Mouse (Mus musculus) C3H10T1/2 (cell line): ENCODE data around the gene Slc9a3r2. TPM values are rescaled to one million over a fixed set of nuclear protein-coding genes. Genes with fewer than 3 reads are reported as not detected.

Experiments
- polyA plus RNA-seq, 2 experiments: library from polyadenylated mRNA; unstranded; fragments of >200 nt; fragmentation: generic; extraction: Trizol; gene quantifications; one replicate each; pipeline ENCODE4 v1.2.1; 2012; ENCODE audit warnings: missing spikeins in 2 of 2

Slc9a3r2 gene
- 10 to 100 TPM in 1 of 2 experiments, 1 to 10 TPM in 1; 2.8 to 26.5 TPM for polyA plus RNA-seq

DNA sequence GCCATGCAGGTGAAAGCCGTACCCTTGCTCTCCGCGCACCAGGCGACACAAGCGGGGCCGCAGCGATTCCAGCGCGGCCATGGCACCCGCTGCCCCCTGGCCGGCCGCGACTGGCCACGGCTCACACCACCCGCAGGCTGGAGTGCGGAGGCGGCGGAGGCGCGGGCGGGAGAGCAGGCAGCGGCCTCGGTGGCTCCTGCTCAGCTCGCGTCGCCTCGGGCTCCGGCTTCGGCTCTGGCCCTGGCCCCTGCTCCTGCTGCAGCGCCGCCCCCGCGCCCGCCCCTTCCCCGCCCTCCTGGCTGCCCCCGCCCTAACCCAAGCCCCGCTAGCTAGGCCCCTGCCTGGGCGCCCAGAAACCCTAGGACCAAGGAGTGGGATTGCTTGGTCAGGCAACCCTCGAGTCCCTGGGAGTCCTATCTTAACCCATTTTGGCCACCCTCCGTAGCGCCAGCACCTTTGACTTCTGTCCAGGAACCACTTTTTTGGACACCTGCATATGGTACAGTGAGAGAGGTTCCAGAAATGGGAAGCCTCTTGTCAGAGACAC, at the start of gene Slc9a3r2:
Gene Slc9a3r2 (minus strand): TSS at position 258 of the 547 bp plus-strand sequence.

DNA sequence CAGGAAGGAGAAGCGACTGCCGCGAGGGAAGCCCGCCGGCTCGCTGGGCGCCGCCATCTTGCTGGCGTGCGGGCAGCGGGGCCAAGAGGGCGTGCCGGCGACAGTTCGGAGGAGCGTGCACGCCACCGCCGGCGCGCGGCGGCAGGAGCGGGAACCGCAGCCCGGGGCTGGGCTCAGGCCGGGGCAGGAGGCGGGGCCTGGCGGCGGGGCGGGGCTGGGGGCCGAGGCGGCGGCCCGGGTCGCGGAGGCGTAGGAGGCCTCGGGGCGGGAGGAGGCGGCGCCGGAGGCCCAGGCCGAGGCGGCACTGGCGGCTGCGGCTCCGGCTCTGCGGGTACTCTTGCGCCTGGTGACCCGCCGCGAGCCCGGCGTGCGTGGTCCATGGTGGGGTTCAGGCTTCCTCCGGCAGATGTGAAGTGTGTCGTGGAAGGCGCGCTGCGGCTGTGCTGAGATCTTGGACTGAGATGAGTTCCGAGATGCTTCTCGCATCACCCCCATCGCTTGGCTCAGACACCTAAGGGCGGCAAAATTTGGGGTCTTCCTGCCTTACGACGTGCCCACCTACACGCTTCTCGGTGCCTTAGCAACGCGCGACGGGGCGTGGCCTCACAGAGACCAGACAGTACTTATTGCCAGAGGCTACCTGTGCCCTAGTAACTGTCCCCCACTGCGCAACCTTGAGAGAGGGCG, 46.0 kb upstream of the Slc9a3r2 start, which contains the start of the genes Gfer and Noxo1:
Gene Gfer (minus strand): TSS at position 146 of the 687 bp plus-strand sequence.
Gene Noxo1 (plus strand): TSS at position 224 of the 687 bp plus-strand sequence.

DNA sequence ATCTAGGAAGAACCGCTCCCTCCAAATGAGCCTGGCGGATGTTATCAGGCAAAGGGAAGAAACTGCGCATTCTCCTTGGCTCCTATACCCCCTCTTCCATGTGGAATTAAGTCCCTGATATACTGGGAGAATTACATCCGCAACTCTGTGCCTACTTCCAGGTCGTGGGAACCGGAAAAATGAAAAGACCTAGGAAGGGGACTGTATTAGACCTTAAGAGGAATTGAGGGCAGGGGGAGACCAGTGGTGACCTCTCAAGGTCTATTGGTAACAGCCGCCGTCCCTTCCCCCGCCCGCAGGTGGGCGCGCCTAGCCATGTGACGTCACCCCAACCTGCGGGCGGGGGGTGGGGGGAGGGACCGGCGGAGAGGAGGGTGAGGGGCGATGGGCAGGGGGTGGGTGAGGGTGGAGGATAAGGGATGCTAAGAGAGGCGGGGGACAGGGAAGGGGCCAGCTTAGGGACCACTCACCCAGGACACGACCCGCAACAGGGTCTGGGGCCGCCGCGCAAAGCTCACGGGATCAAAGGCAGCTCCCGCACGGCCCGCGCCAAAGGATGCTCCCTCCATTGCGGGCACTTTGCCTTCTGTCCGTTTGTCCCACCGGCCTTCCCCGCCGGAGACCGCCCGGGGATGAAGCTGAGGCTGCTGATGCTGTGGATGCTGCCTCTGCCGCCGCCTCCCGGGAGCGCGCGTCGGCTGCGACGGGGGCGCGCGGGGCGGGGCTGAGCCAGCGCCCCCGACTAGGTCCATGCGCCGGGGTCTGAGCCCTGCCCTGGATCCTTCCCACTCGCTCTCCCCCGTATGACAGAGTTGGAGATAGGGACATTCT, 39.3 kb upstream of the Slc9a3r2 start, which contains the start of gene Syngr3:
Gene Syngr3 (minus strand): TSS at position 705 of the 831 bp plus-strand sequence.

DNA sequence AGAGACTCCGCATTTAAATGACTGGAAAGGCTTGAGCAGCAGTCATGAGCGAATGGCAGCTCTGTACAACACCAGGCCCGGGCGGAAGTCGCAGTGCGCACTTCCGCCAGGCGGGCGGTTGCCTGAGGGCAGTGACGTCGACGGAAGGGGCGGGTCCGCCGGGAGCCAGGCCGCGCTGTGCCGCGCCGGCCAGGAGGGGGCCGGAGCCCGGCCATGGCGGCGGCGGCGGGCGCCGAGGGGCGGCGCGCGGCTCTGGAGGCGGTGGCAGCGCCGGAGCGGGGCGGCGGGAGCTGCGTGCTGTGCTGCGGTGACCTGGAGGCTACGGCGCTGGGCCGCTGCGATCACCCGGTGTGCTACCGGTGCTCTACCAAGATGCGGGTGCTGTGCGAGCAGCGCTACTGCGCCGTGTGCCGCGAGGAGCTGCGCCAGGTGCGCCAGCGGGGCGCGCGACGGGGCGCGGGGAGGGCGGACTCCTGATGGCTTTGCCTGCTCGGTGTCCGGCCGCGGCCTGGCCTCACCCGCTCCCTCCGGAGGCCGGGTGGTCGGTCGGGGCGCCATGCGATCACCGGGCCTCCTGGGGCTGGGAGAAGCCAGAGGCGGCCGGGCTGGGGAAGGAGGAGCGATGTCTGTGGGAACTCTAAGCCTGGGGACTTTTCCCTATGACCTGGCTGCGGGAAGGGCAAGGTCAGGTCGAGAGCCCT, 19.6 kb upstream of the Slc9a3r2 start, which contains the start of gene Zfp598:
Gene Zfp598 (plus strand): TSS at position 143 of the 701 bp plus-strand sequence.

DNA sequence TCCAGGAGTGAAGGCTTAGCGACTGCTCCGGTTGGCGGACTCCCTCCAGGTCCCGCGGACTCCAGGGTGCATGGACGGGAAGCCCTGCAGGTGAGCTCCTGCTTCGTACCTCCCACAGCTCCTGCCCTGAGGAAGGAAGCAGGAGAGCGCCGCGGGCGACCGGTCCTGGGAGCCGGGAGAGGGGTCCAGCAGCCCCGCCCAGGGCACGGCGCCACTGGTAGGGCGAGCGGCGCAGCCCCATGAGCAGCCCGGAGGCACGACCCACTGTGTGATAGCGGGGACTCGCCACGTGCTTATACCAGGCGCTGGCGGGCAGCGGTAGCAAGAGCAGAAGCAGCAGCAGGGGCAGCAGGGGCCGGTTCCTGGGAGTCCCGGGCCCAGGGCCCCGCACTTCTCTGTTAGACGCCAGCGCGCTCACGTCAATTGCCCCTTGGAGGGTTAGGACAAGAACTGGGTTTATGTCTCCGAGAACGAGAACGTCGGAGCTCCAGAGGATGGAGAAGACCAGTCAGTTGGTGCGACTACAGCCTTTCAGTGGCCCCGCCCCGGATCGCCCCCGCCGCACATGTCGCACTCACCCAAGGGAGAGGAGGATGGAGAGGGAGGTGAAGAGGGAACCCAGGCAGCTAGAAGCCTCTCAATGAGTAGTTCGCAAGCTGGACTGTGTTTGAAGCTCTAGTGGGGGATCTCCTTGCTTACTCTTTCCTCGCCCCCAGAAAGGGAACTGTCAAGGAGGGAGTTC, 8.1 kb upstream of the Slc9a3r2 start, which contains the start of gene Npw:
Gene Npw (minus strand): TSS at position 441 of the 742 bp plus-strand sequence.

DNA sequence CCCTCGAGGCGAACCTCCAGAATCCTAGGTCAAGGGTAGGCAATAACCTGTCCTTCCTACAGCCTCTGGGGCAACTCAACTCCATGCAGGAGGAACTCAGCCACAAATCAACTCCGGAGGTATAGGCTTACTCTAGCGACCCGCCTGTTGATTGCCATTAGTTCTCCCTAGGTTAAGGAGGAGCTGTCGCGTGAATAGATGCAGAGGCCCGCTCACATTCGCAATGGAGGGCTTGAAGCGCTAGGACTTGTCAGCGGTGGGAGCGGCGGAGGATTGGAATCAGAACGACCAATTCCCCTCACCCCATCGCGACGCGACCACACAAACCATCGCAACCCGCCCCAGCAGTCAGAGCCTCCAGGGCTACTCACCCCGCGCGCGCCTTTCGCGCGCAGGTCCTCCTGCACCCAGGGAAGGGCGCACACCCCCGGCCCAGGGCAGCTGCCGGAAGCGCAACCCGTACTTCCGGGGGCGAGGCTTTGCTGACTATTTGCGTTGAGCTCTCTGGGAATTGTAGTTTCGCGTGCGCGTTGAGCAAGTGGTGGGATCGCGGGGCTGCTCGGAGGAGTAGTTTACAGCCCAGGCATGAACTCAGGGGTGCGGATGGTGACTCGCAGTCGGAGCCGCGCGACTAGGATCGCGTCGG, 17.8 kb downstream of the Slc9a3r2 start, which contains the start of the genes Tsc2 and Nthl1:
Gene Tsc2 (minus strand): TSS at position 464 of the 646 bp plus-strand sequence.
Gene Nthl1 (plus strand): TSS at position 514 of the 646 bp plus-strand sequence.

Other genes starting within 250 kb of the Slc9a3r2 start
- gene Rnps1, start 235.8 kb downstream of the Slc9a3r2 start, polyA plus RNA-seq, result 10 to 100 TPM; 74.1 to 82.9 TPM
- 100 to 1,000 TPM in 1 of 2 experiments, 10 to 100 TPM in 1; 64.8 to 150 TPM for gene Eci1, start 223.7 kb downstream of the Slc9a3r2 start, polyA plus RNA-seq
- gene Dnase1l2, start 207.2 kb downstream of the Slc9a3r2 start, polyA plus RNA-seq, result 1 to 10 TPM in 1 of 2 experiments, under 1 TPM in 1; 0.20 to 3.1 TPM
- gene E4f1, start 180.0 kb downstream of the Slc9a3r2 start, polyA plus RNA-seq, result 10 to 100 TPM in 1 of 2 experiments, 1 to 10 TPM in 1; 9.2 to 27.4 TPM
- 10 to 100 TPM; 31.3 to 84.9 TPM for gene Pgp, start 179.9 kb downstream of the Slc9a3r2 start, polyA plus RNA-seq
- under 1 TPM; 0.07 to 0.13 TPM for gene Bricd5, start 176.4 kb downstream of the Slc9a3r2 start, polyA plus RNA-seq
- gene Mlst8, start 171.2 kb downstream of the Slc9a3r2 start, polyA plus RNA-seq, result 10 to 100 TPM; 11.5 to 32.9 TPM
- gene Caskin1, start 161.7 kb downstream of the Slc9a3r2 start, polyA plus RNA-seq, result under 1 TPM; 0.26 to 0.51 TPM
- gene Traf7, start 122.4 kb downstream of the Slc9a3r2 start, polyA plus RNA-seq, result 100 to 1,000 TPM in 1 of 2 experiments, 10 to 100 TPM in 1; 68.5 to 103 TPM
- under 1 TPM; 0.11 to 0.22 TPM for gene Rab26, start 116.1 kb downstream of the Slc9a3r2 start, polyA plus RNA-seq
- 10 to 100 TPM in 1 of 2 experiments, 1 to 10 TPM in 1; 6.9 to 98.9 TPM for gene Pkd1, start 100.5 kb downstream of the Slc9a3r2 start, polyA plus RNA-seq
- gene Tsc2, start 17.7 kb downstream of the Slc9a3r2 start, polyA plus RNA-seq, result 100 to 1,000 TPM in 1 of 2 experiments, 10 to 100 TPM in 1; 78.3 to 110 TPM
- 10 to 100 TPM; 27.3 to 51.1 TPM for gene Nthl1, start 17.6 kb downstream of the Slc9a3r2 start, polyA plus RNA-seq
- not detected for gene Npw, start 8.1 kb upstream of the Slc9a3r2 start, polyA plus RNA-seq
- 10 to 100 TPM; 14.9 to 24.2 TPM for gene Zfp598, start 19.4 kb upstream of the Slc9a3r2 start, polyA plus RNA-seq
- under 1 TPM; 0.14 to 0.27 TPM for gene Syngr3, start 39.6 kb upstream of the Slc9a3r2 start, polyA plus RNA-seq
- gene Gfer, start 45.8 kb upstream of the Slc9a3r2 start, polyA plus RNA-seq, result 10 to 100 TPM; 40.0 to 84.5 TPM
- gene Noxo1, start 45.9 kb upstream of the Slc9a3r2 start, polyA plus RNA-seq, result 1 to 10 TPM; 1.9 to 6.3 TPM
- 100 to 1,000 TPM in 1 of 2 experiments, 10 to 100 TPM in 1; 28.8 to 116 TPM for gene Tbl3, start 57.3 kb upstream of the Slc9a3r2 start, polyA plus RNA-seq
- 1 to 10 TPM; 2.0 to 2.2 TPM for gene Rnf151, start 67.7 kb upstream of the Slc9a3r2 start, polyA plus RNA-seq
- gene Rps2, start 67.8 kb upstream of the Slc9a3r2 start, polyA plus RNA-seq, result 100 to 1,000 TPM; 451 to 471 TPM
- 100 to 1,000 TPM; 438 to 576 TPM for gene Ndufb10, start 74.2 kb upstream of the Slc9a3r2 start, polyA plus RNA-seq
- gene Rpl3l, start 77.5 kb upstream of the Slc9a3r2 start, polyA plus RNA-seq, result not detected
- 100 to 1,000 TPM in 1 of 2 experiments, 10 to 100 TPM in 1; 99.5 to 155 TPM for gene Msrb1, start 86.3 kb upstream of the Slc9a3r2 start, polyA plus RNA-seq
- under 1 TPM; 0.02 to 0.04 TPM for gene Hs3st6, start 102.7 kb upstream of the Slc9a3r2 start, polyA plus RNA-seq
- gene Meiob, start 154.0 kb upstream of the Slc9a3r2 start, polyA plus RNA-seq, result not detected
- 10 to 100 TPM; 29.5 to 54.2 TPM for gene Hagh, start 189.8 kb upstream of the Slc9a3r2 start, polyA plus RNA-seq
- 10 to 100 TPM in 1 of 2 experiments, 1 to 10 TPM in 1; 2.4 to 14.2 TPM for gene Fahd1, start 200.0 kb upstream of the Slc9a3r2 start, polyA plus RNA-seq
- gene Igfals, start 215.7 kb upstream of the Slc9a3r2 start, polyA plus RNA-seq, result 1 to 10 TPM in 1 of 2 experiments, under 1 TPM in 1; 0.02 to 1.7 TPM
- gene Nubp2, start 236.0 kb upstream of the Slc9a3r2 start, polyA plus RNA-seq, result 10 to 100 TPM; 52.2 to 83.5 TPM
- gene Spsb3, start 236.3 kb upstream of the Slc9a3r2 start, polyA plus RNA-seq, result 10 to 100 TPM; 29.6 to 47.8 TPM
- gene Eme2, start 244.8 kb upstream of the Slc9a3r2 start, polyA plus RNA-seq, result 10 to 100 TPM; 10.0 to 12.7 TPM
- gene Mrps34, start 244.8 kb upstream of the Slc9a3r2 start, polyA plus RNA-seq, result 100 to 1,000 TPM; 126 to 185 TPM
- 10 to 100 TPM; 23.3 to 53.3 TPM for gene Nme3, start 246.2 kb upstream of the Slc9a3r2 start, polyA plus RNA-seq